Mouse (Mus musculus) T-helper 17 cell (primary cell): ENCODE data around the gene Golph3.
"Not testable (repeated sequence)": the region's sequence is repeated elsewhere in the genome, so short reads cannot be mapped to it uniquely, and the experiment has no call there.

Experiments used
- in situ Hi-C, 2 experiments: fragments of 300-600 bp; cut with MboI, MseI; formaldehyde crosslinking; loops; 1 replicate in 1 of 2; 2 replicates in 1 of 2; pipeline ENCODE4 v1.15.1; 2025; ENCODE audit warnings: high pct_unique_total_duplicates in 2 of 2

Gene Golph3

DNA sequence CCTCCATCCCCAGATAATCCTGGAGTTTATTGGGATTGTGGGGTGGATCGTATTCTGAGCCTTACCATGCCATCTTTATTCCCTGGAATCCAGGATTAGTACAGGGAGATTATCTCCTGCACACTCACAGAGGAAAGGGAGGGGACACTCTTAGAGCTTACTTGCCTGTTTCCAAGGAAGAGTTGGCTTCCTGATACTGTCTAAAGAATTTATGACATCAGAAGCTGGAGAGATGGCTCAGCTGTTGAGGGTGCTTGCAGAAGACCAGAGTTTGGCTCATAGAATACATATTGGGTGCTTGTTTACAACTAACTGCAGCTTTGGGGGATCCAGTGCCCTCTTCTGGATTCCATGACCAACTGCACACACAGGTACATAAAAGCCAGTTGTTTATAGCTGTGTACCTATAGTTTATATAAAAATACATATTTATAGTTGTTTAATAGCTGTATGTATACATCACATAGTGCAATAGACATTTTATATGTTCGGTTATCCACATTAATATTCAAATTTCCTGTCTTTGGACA, 33.1 kb downstream of the Golph3 start:
- in situ Hi-C loops = no loop called here

DNA sequence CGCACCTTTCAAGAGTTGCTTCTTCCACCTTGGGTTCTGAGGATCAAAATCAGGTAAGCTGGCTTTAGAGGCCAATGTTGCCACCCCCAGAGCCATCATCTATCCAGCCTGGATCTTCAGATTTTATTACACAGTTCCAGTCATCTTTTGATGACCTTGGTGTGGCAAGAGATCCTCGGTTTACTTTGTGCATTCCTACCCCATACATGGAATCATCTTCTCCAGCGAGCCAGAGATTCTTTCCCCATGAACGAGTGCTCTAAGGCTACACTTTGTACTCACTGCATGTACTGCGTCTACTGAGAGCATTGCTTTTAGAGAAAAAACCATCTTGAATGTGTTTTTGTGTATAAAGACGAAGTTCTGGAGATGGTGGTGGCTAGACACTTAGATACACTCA, 34.0 kb downstream of the Golph3 start:
- in situ Hi-C loops = no loop called here

DNA sequence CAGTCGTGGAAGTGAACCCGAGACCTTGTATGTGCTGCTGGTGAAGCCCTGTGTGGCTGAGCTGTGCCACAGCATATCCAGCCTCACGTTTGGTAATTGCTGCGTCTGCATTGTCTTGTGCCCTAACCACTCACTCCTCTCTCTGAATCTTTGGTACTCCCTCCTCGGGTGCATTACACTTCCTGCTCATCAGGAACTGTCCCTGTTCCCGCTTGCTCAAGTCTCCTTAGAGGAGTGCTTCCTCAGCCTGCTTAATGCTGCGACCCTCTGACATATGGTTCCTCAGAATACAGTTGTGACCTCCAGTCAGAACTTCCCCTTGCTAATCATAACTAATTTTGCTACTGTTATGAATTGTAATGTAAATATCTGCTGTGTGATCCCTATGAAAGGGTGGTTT, 34.7 kb downstream of the Golph3 start:
- in situ Hi-C loops = no loop called here

- in situ Hi-C loops = no loop called here
Measured at GRCm38 (mm10) chr15:12357459-12357858, 36.2 kb downstream of the Golph3 start.

- in situ Hi-C loops = no loop called here
Measured at GRCm38 (mm10) chr15:12358384-12358783, 37.1 kb downstream of the Golph3 start.

- in situ Hi-C loops = no loop called here
Measured at GRCm38 (mm10) chr15:12360519-12361212, 39.4 kb downstream of the Golph3 start.

- in situ Hi-C loops = no loop called here
Measured at GRCm38 (mm10) chr15:12362001-12362700, 40.9 kb downstream of the Golph3 start.

GRCm38 (mm10) chr15:12362701-12363040, 41.4 kb downstream of the Golph3 start:
- in situ Hi-C loops = no loop called here

DNA sequence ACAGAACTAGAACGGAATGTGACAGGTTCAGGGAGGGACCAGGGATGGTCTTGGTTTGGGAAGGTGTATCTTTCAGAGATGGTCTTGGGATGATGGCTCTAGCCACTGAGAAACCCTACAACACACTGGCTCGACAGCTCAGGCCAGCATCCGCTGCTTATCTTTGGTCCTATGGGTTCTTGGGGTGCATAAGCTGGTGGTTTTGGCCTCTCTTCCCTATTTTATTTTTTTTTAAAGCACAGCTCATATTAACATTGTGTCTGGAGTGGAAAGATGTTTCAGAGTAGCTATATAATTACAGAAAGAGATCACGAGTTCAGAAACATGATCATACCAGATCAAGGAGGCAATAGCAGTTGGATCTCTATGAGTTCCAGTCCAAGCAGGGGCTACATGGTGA, 42.8 kb downstream of the Golph3 start:
- in situ Hi-C loops = no loop called here

GRCm38 (mm10) chr15:12365416-12366071, 44.3 kb downstream of the Golph3 start:
- in situ Hi-C loops = no loop called here

GRCm38 (mm10) chr15:12366072-12366469, 44.8 kb downstream of the Golph3 start:
- in situ Hi-C loops = no loop called here

DNA sequence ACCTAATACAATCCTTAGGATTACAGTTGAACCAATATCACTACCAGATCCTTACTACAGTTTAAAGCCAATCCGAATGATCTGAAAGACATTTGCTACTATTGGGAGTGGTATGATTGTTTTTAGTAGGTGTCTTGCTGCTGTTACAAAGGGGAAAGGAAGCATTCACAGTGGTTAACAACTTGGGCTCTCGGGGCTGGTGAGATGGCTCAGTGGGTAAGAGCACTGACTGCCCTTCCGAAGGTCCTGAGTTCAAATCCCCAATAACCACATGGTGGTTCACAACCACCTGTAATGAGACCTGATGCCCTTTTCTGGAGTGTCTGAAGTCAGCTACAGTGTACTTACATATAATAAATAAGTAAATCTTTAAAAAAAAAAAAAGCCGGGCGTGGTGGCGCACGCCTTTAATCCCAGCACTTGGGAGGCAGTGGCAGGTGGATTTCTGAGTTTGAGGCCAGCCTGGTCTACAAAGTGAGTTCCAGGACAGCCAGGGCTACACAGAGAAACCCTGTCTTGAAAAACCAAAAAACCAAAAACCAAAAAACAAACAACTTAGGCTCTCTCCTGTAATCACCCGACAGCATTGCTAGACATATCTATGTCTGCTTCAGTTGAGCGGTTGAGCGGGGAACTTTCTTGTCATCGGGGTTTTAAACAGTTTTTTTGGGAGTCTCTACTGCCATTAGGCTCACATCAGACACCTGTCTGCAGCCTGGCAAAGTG, 45.5 kb downstream of the Golph3 start:
- in situ Hi-C loops = not testable (repeated sequence)

DNA sequence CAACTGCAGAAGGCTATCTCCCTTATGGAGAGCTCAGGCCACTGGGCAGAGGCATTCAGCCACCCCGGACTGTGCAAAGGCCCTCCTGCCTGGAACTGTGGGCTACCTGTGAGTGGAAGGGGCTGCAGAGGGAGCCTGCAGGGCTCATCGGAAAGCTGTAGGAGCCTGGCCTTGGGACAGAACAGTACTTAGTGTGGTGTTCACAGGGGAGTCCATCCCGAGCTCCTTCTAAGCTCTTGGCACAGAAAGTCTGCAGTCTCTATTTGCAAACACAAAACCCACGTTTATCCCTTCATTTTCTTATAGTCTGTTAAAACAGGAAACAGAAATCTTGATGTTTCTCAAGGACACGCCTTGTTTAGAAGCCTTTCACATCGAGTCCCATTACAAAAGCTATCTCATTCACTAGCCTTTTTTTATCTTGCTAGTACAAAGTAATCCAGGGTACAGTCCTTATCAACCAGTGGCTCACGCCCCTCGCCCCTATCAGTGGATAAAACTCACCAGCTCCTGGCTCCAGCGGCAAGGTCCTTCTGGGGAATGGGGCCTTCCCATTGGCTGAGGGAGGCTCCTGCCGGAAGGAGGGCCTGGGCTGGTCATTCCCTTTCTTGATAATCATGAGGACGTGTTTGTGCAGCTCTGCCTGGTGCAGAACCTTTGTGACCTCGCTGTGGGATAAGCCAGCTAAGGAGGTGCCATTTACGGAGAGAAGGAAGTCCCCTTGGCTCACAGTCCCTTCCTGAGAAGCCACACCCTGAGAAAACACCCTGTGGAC, 46.2 kb downstream of the Golph3 start:
- in situ Hi-C loops = no loop called here

GRCm38 (mm10) chr15:12368357-12368756, 47.1 kb downstream of the Golph3 start:
- in situ Hi-C loops = no loop called here

- in situ Hi-C loops = no loop called here
Measured at GRCm38 (mm10) chr15:12368850-12369249, 47.6 kb downstream of the Golph3 start.

GRCm38 (mm10) chr15:12370096-12370495, 48.8 kb downstream of the Golph3 start:
- in situ Hi-C loops = loop anchor here (5.0 kb wide), 5 partner anchors 72 to 427 kb away; no protein-coding TSS in a partner anchor

GRCm38 (mm10) chr15:12371183-12371582, 49.9 kb downstream of the Golph3 start:
- in situ Hi-C loops = loop anchor here (5.0 kb wide), 5 partner anchors 71 to 426 kb away; no protein-coding TSS in a partner anchor

GRCm38 (mm10) chr15:12373496-12373895, 52.2 kb downstream of the Golph3 start:
- in situ Hi-C loops = loop anchor here (5.0 kb wide), 5 partner anchors 69 to 424 kb away; no protein-coding TSS in a partner anchor

GRCm38 (mm10) chr15:12373918-12374317, 52.7 kb downstream of the Golph3 start:
- in situ Hi-C loops = loop anchor here (5.0 kb wide), 5 partner anchors 68 to 423 kb away; no protein-coding TSS in a partner anchor

- in situ Hi-C loops = loop anchor here (5.0 kb wide), 5 partner anchors 67 to 422 kb away; no protein-coding TSS in a partner anchor
Measured at GRCm38 (mm10) chr15:12374916-12375315, 53.7 kb downstream of the Golph3 start.
